Mouse (Mus musculus) stomach, postnatal 0 days (tissue): ENCODE measurements at regions not wholly inside any gene's neighbourhood (a gene's known extent, or its start where the extent isn't known, plus 50 kb on each side); places are given as distances from the start of the nearest gene placed in this dataset.

Experiments used
- ATAC-seq: fragments of 200-750 bp; cut with Nextera tagmentation; 2 replicates; pipeline ENCODE4 v1.8.0; 2017; ENCODE audit not compliant: low FRiP score, low TSS enrichment
- DNase-seq: peaks from one replicate; pipeline ENCODE4 v3.0.0-alpha.2; 2016; ENCODE audit warnings: low spot score
- H3K27ac ChIP-seq: fragments of 300-500 bp; sonication (generic); replicated peaks from 2 replicates; pipeline ENCODE4 v1.5.1; 2014; ENCODE audit warnings: mild to moderate bottlenecking, control low read depth
- H3K27me3 ChIP-seq: fragments of 300-500 bp; sonication (generic); 2 replicates; pipeline ENCODE4 v1.6.1; 2014; ENCODE audit warnings: low read length; ENCODE audit not compliant: control insufficient read depth, insufficient read depth
- H3K36me3 ChIP-seq: fragments of 300-500 bp; sonication (generic); 2 replicates; pipeline ENCODE4 v1.6.1; 2014; ENCODE audit warnings: low read length, mixed read lengths; ENCODE audit not compliant: control insufficient read depth, insufficient read depth
- H3K4me1 ChIP-seq: fragments of 300-500 bp; sonication (generic); replicated peaks from 2 replicates; pipeline ENCODE4 v1.6.1; 2014; ENCODE audit warnings: antibody characterized with exemption; ENCODE audit not compliant: control insufficient read depth, insufficient read depth
- H3K4me2 ChIP-seq: fragments of 300-500 bp; sonication (generic); replicated peaks from 2 replicates; pipeline ENCODE4 v1.6.1; 2014; ENCODE audit warnings: low read depth, mild to moderate bottlenecking, control low read depth, moderate library complexity
- H3K4me3 ChIP-seq: fragments of 300-500 bp; sonication (generic); 2 replicates; pipeline ENCODE4 v1.5.1; 2014; ENCODE audit warnings: low read depth, low read length, control low read depth
- H3K9ac ChIP-seq: fragments of 300-500 bp; sonication (generic); 2 replicates; pipeline ENCODE4 v1.6.1; 2014; ENCODE audit warnings: mild to moderate bottlenecking, low read length, control low read depth, mixed read lengths
- H3K9me3 ChIP-seq: fragments of 300-500 bp; sonication (generic); 2 replicates; pipeline ENCODE4 v1.6.1; 2016; ENCODE audit warnings: low read length; ENCODE audit not compliant: control insufficient read depth
- CTCF ChIP-seq: IDR thresholded peaks from 2 replicates; pipeline ENCODE4 v1.5.1; 2016; ENCODE audit warnings: antibody characterized with exemption, low read depth, mild to moderate bottlenecking, moderate library complexity
- EP300 ChIP-seq: optimal IDR thresholded peaks from 2 replicates; pipeline ENCODE3; 2016; ENCODE audit warnings: antibody characterized with exemption
- WGBS: fragments of 180-500 bp; shearing (Covaris S2); extraction: QIAGEN DNeasy Blood & Tissue Kit; methylation state at CpG from one replicate; pipeline ENCODE4 v1.1.7; 2014; 5-methylcytosine and 5-hydroxymethylcytosine counted together

- H3K4me2 ChIP-seq, result no peak overlapping the region
- DNase-seq, result no peak
- WGBS, result 82% methylated on average over 6 of the region's 6 CpGs
Measured at GRCm38 (mm10) chr2:21100248-21100808, 104.8 kb downstream of the Enkur start.

GRCm38 (mm10) chr2:21091058-21091971 is 113.8 kb downstream of the Enkur start:
- H3K4me3 ChIP-seq, result no peak overlapping the region
- no peaks in the 10 kb centered on the region for H3K4me1 ChIP-seq
- TF ChIP-seq EP300 (no peak), CTCF (no peak)
- no peak overlapping the region for H3K4me2 ChIP-seq
- H3K36me3 ChIP-seq, result no peaks in the 10 kb centered on the region
- no peaks in the 10 kb centered on the region for H3K9me3 ChIP-seq
- H3K27ac ChIP-seq, result no peak overlapping the region
- DNase-seq, result peak; percentile 21
- 48% methylated on average over 4 of the region's 4 CpGs for WGBS
- H3K9ac ChIP-seq, result no peak overlapping the region
- H3K27me3 ChIP-seq, result no peaks in the 10 kb centered on the region
- no peak for ATAC-seq

More at GRCm38 (mm10) chr2:21100248-21100808, 104.8 kb downstream of the Enkur start:
- no peak overlapping the region for H3K27ac ChIP-seq
- TF ChIP-seq EP300 (no peak), CTCF (no peak)
- no peak overlapping the region for H3K9ac ChIP-seq
- H3K9me3 ChIP-seq, result no peaks in the 10 kb centered on the region
- no peaks in the 10 kb centered on the region for H3K4me1 ChIP-seq
- H3K36me3 ChIP-seq, result no peaks in the 10 kb centered on the region
- no peak for ATAC-seq
- H3K4me3 ChIP-seq, result no peak overlapping the region
- no peaks in the 10 kb centered on the region for H3K27me3 ChIP-seq

- Histone ChIP-seq H3K36me3 (no peaks in the 10 kb centered on the region), H3K4me3 (no peak overlapping the region), H3K9ac (no peak overlapping the region), H3K27ac (no peak overlapping the region), H3K4me1 (no peaks in the 10 kb centered on the region), H3K27me3 (no peaks in the 10 kb centered on the region), H3K4me2 (no peak overlapping the region), H3K9me3 (no peaks in the 10 kb centered on the region)
- no peak for DNase-seq
- no peak for ATAC-seq
- WGBS, result 45% methylated on average over 5 of the region's 5 CpGs
- TF ChIP-seq CTCF (no peak), EP300 (no peak)
Measured at GRCm38 (mm10) chr2:21085517-21085916, 116.8 kb upstream of the Arhgap21 start.

DNA sequence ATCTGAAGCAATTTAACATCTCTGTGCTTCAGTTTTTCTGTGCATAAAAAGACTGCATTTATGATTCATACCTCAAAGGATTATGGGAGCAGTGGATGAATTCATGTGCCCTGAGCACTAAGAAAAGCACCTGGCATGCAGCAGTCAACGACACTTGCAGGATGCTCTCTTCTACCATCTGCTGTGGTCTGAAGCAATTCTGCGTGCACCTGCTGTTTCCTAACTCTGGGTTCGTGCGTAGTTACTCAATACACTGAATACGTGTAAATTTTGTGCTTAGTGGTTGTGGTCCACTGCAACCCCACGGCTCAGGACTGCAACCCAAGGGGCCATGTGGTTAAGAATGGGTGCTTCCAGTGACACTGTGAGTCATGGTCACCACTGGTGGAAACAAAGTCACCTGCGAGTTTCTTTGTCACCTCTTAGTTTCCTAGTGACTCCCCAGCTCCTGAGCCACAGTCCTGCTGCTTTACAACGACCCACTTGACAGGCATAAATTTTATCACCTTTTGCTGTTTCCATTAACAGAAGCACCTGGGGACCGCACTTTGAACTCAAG is 98.7 kb upstream of the Arhgap21 start:
- TF ChIP-seq CTCF (no peak), EP300 (no peak)
- no peaks in the 10 kb centered on the region for H3K9me3 ChIP-seq
- H3K9ac ChIP-seq, result no peak overlapping the region
- WGBS, result 84% methylated on average over 9 of the region's 9 CpGs
- ATAC-seq (no peak), DNase-seq (no peak)
- H3K27me3 ChIP-seq, result no peaks in the 10 kb centered on the region
- H3K4me3 ChIP-seq, result no peak overlapping the region
- H3K27ac ChIP-seq, result no peak overlapping the region
- no peaks in the 10 kb centered on the region for H3K4me1 ChIP-seq
- H3K36me3 ChIP-seq, result no peaks in the 10 kb centered on the region
- H3K4me2 ChIP-seq, result no peak overlapping the region

- no peak for ATAC-seq
- H3K27me3 ChIP-seq, result no peaks in the 10 kb centered on the region
- no peak overlapping the region for H3K9ac ChIP-seq
- no peak overlapping the region for H3K27ac ChIP-seq
- H3K4me2 ChIP-seq, result no peak overlapping the region
- no peaks in the 10 kb centered on the region for H3K9me3 ChIP-seq
- TF ChIP-seq CTCF, result no peak
- no peak for TF ChIP-seq EP300
- 73% methylated on average over 2 of the region's 2 CpGs for WGBS
- no peaks in the 10 kb centered on the region for H3K36me3 ChIP-seq
- no peak for DNase-seq
- no peaks in the 10 kb centered on the region for H3K4me1 ChIP-seq
- no peak overlapping the region for H3K4me3 ChIP-seq
Measured at GRCm38 (mm10) chr2:21060347-21060650, 91.6 kb upstream of the Arhgap21 start.
